Mouse (Mus musculus) liver, adult 2 months (tissue): ENCODE measurements around the gene Otud7a.

Source experiments
- CTCF ChIP-seq: fragments of 200-500 bp; IDR thresholded peaks from 2 replicates; pipeline ENCODE4 v1.5.1; 2011; ENCODE audit warnings: low read depth, low read length, control low read depth
- POLR2A ChIP-seq: fragments of 200-500 bp; IDR thresholded peaks from 2 replicates; pipeline ENCODE4 v1.6.1; 2011; ENCODE audit warnings: low read length, control low read depth; ENCODE audit not compliant: insufficient read depth; ENCODE audit errors: extremely low read depth

DNA sequence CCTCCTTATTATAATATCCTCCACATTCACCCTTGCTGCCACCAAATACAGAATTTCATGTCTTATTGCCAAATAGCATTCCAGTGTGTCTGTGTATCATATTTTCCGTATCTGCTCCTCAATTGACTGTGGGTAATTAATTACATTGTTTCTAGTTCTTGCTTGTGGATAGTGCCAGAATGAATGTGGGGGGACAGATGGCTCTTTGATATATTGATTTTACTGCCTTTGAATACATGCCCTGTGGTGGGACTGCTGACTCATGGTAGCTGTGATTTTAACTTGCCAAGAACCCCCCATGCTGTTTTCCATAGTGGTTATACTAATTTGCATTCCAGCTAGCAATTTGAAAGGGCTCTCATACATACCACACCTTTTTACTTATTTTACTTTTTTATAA lies 215.7 kb downstream of the Otud7a start:
- TF ChIP-seq CTCF (no peak), POLR2A (no peak)
